Mouse (Mus musculus): Measurements from ENCODE around the gene Esr1. TPM values are rescaled to one million over a fixed set of nuclear protein-coding genes. Genes with fewer than 3 reads are reported as not detected.
"Not testable (repeated sequence)": the region's sequence is repeated elsewhere in the genome, so short reads cannot be mapped to it uniquely, and the experiment has no call there.

The Esr1 gene
- polyA plus RNA-seq, 1 experiment = 0.90 TPM

GRCm38 (mm10) chr10:4665380-4665779, 54.0 kb downstream of the Esr1 start:
- no peak overlapping the region for H3K27ac ChIP-seq (ENCODE audit: insufficient read depth, low read depth, low read length)
- no peak overlapping the region for H3K4me3 ChIP-seq (ENCODE audit: low read depth, low read length)
- TF ChIP-seq POLR2A (IDR thresholded peaks at IDR 0.05; ENCODE audit: low read depth, low read length) (no peak), CTCF (IDR thresholded peaks at IDR 0.05; ENCODE audit: extremely low read depth, insufficient read length, insufficient replicate concordance, low read depth, low read length) (no peak)
- no peaks in the 10 kb centered on the region for H3K36me3 ChIP-seq (ENCODE audit: control insufficient read depth, insufficient read depth, low read length)
- WGBS = 79% methylated on average over 5 of the region's 5 CpGs
- H3K4me1 ChIP-seq (ENCODE audit: control insufficient read depth, insufficient read depth, insufficient read length, low read length) = no peaks in the 10 kb centered on the region
- H3K27me3 ChIP-seq (ENCODE audit: control insufficient read depth, insufficient read depth, low read length) = no peaks in the 10 kb centered on the region

- Histone ChIP-seq H3K36me3 (ENCODE audit: control insufficient read depth, insufficient read depth, low read length) (no peaks in the 10 kb centered on the region), H3K27me3 (ENCODE audit: control insufficient read depth, insufficient read depth, low read length) (no peaks in the 10 kb centered on the region), H3K4me1 (ENCODE audit: control insufficient read depth, insufficient read depth, insufficient read length, low read length) (no peaks in the 10 kb centered on the region), H3K27ac (ENCODE audit: insufficient read depth, low read depth, low read length) (no peak overlapping the region), H3K4me3 (ENCODE audit: low read depth, low read length) (no peak overlapping the region)
- WGBS = 92% methylated on average over 2 of the region's 2 CpGs
- TF ChIP-seq POLR2A (IDR thresholded peaks at IDR 0.05; ENCODE audit: low read depth, low read length) (no peak), CTCF (IDR thresholded peaks at IDR 0.05; ENCODE audit: extremely low read depth, insufficient read length, insufficient replicate concordance, low read depth, low read length) (no peak)
These were observed 55.6 kb downstream of the Esr1 start for GRCm38 (mm10) chr10:4667006-4667405.

- H3K36me3 ChIP-seq (ENCODE audit: control insufficient read depth, insufficient read depth, low read length) = no peaks in the 10 kb centered on the region
These were observed 58.7 kb downstream of the Esr1 start for GRCm38 (mm10) chr10:4670053-4670452.

GRCm38 (mm10) chr10:4671876-4672275, 60.5 kb downstream of the Esr1 start:
- no peaks in the 10 kb centered on the region for H3K36me3 ChIP-seq (ENCODE audit: control insufficient read depth, insufficient read depth, low read length)
- no peak overlapping the region for H3K4me3 ChIP-seq (ENCODE audit: low read depth, low read length)
- H3K27me3 ChIP-seq (ENCODE audit: control insufficient read depth, insufficient read depth, low read length) = no peaks in the 10 kb centered on the region
- TF ChIP-seq POLR2A (IDR thresholded peaks at IDR 0.05; ENCODE audit: low read depth, low read length) (no peak), CTCF (IDR thresholded peaks at IDR 0.05; ENCODE audit: extremely low read depth, insufficient read length, insufficient replicate concordance, low read depth, low read length) (no peak)
- no peaks in the 10 kb centered on the region for H3K4me1 ChIP-seq (ENCODE audit: control insufficient read depth, insufficient read depth, insufficient read length, low read length)
- 77% methylated on average over 3 of the region's 3 CpGs for WGBS
- H3K27ac ChIP-seq (ENCODE audit: insufficient read depth, low read depth, low read length) = no peak overlapping the region

More at GRCm38 (mm10) chr10:4670053-4670452, 58.7 kb downstream of the Esr1 start:
- no peaks in the 10 kb centered on the region for H3K27me3 ChIP-seq (ENCODE audit: control insufficient read depth, insufficient read depth, low read length)
- H3K27ac ChIP-seq (ENCODE audit: insufficient read depth, low read depth, low read length) = no peak overlapping the region
- TF ChIP-seq POLR2A (IDR thresholded peaks at IDR 0.05; ENCODE audit: low read depth, low read length) = no peak
- no peak for TF ChIP-seq CTCF (IDR thresholded peaks at IDR 0.05; ENCODE audit: extremely low read depth, insufficient read length, insufficient replicate concordance, low read depth, low read length)
- WGBS = 74% methylated on average over 2 of the region's 2 CpGs
- H3K4me3 ChIP-seq (ENCODE audit: low read depth, low read length) = no peak overlapping the region
- H3K4me1 ChIP-seq (ENCODE audit: control insufficient read depth, insufficient read depth, insufficient read length, low read length) = no peaks in the 10 kb centered on the region

- H3K27me3 ChIP-seq (ENCODE audit: control insufficient read depth, insufficient read depth, low read length) = no peaks in the 10 kb centered on the region
- H3K4me3 ChIP-seq (ENCODE audit: low read depth, low read length) = no peak overlapping the region
- 36% methylated on average over 4 of the region's 4 CpGs for WGBS
- H3K36me3 ChIP-seq (ENCODE audit: control insufficient read depth, insufficient read depth, low read length) = no peaks in the 10 kb centered on the region
- no peaks in the 10 kb centered on the region for H3K4me1 ChIP-seq (ENCODE audit: control insufficient read depth, insufficient read depth, insufficient read length, low read length)
- TF ChIP-seq CTCF (IDR thresholded peaks at IDR 0.05; ENCODE audit: extremely low read depth, insufficient read length, insufficient replicate concordance, low read depth, low read length) = no peak
- TF ChIP-seq POLR2A (IDR thresholded peaks at IDR 0.05; ENCODE audit: low read depth, low read length) = no peak
- H3K27ac ChIP-seq (ENCODE audit: insufficient read depth, low read depth, low read length) = no peak overlapping the region
These were observed 62.0 kb downstream of the Esr1 start for GRCm38 (mm10) chr10:4673311-4673816.

GRCm38 (mm10) chr10:4674983-4675592, 63.7 kb downstream of the Esr1 start:
- H3K4me1 ChIP-seq (ENCODE audit: control insufficient read depth, insufficient read depth, insufficient read length, low read length); H3K36me3 ChIP-seq (ENCODE audit: control insufficient read depth, insufficient read depth, low read length); H3K27ac ChIP-seq (ENCODE audit: insufficient read depth, low read depth, low read length); H3K4me3 ChIP-seq (ENCODE audit: low read depth, low read length); H3K27me3 ChIP-seq (ENCODE audit: control insufficient read depth, insufficient read depth, low read length): not testable (repeated sequence)
- WGBS = 25% methylated on average over 14 of the region's 14 CpGs

GRCm38 (mm10) chr10:4683106-4683505, 71.7 kb downstream of the Esr1 start:
- H3K36me3 ChIP-seq (ENCODE audit: control insufficient read depth, insufficient read depth, low read length) = no peaks in the 10 kb centered on the region
- H3K4me1 ChIP-seq (ENCODE audit: control insufficient read depth, insufficient read depth, insufficient read length, low read length) = no peaks in the 10 kb centered on the region
- 61% methylated on average over 5 of the region's 5 CpGs for WGBS
- H3K27me3 ChIP-seq (ENCODE audit: control insufficient read depth, insufficient read depth, low read length) = no peaks in the 10 kb centered on the region
- TF ChIP-seq POLR2A (IDR thresholded peaks at IDR 0.05; ENCODE audit: low read depth, low read length) (no peak), CTCF (IDR thresholded peaks at IDR 0.05; ENCODE audit: extremely low read depth, insufficient read length, insufficient replicate concordance, low read depth, low read length) (no peak)
- H3K4me3 ChIP-seq (ENCODE audit: low read depth, low read length) = no peak overlapping the region
- no peak overlapping the region for H3K27ac ChIP-seq (ENCODE audit: insufficient read depth, low read depth, low read length)

Measured in small intestine, adult 2 months (tissue).